Mouse (Mus musculus): ENCODE data around the gene Veph1. TPM values are rescaled to one million over a fixed set of nuclear protein-coding genes. Genes with fewer than 3 reads are reported as not detected.
"Not testable (repeated sequence)": the region's sequence is repeated elsewhere in the genome, so short reads cannot be mapped to it uniquely, and the experiment has no call there.

Gene Veph1
- polyA plus RNA-seq, 1 experiment from 2014 or later, result 11.7 TPM

DNA sequence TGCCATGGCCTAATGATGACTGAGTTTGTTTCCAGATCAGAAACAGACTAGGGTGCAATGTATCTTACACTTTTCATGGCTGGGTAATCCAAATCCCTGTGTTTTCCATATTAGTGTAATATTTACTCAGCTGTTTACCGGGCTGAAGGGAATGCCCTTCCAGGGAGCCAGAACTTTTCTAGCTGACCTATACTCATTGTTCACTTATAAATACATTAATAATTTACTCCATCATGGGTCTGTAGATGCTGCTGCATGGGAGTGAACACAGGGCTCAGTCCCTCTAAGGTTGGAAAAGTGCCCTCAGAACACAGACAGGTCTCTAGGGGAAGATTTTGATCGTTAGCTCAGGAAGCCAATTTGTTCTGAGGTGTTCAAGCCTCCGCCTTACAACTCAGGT is 1.9 kb downstream of the Veph1 start:
- H3K4me3 ChIP-seq, result no peak overlapping the region; the same call in 1 of the 2 replicates
- 69% methylated on average over 3 of the region's 3 CpGs for WGBS
- no peaks in the 10 kb centered on the region for H3K9me3 ChIP-seq
- H3K27ac ChIP-seq (replicated peaks), result no peak overlapping the region
- no peaks in the 10 kb centered on the region for H3K36me3 ChIP-seq
- no peak for ATAC-seq (replicated peaks)
- no peak overlapping the region; the same call in 1 of the 2 replicates for H3K4me2 ChIP-seq (replicated peaks)
- H3K9ac ChIP-seq (replicated peaks), result no peak overlapping the region
- peaks cover 6% of the 10 kb centered on the region for H3K4me1 ChIP-seq
- no peaks in the 10 kb centered on the region for H3K27me3 ChIP-seq

DNA sequence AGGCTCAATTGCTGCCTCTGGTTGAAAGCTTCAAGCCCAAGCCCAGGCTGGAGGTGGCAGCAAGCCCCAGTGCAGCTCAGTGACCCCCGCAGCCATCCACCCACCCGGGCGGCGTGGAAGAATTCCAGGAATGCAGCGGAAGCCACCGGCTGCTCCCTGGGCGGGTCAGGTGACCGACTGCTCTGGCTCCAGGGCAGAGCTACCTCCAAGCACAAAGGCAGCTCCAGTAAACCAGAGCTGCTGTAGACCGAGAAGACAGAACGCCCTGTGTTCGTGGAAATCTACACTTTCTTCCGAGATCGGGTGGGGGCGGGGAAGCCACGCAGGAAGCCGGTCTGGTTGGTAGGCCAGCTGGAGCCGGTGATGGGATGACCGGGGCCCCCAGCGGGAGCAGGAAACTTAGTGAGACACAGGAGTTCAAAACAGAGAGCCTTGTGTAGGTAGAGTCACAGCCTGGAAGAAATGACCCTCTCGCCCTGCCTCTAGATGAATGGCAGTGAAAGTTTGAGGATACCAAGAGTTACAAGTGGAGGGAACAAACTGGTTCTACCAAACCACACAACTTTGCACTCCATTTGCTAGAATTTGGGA is 4.2 kb downstream of the Veph1 start:
- peak; percentile 67 for ATAC-seq (replicated peaks)
- Histone ChIP-seq H3K4me3 (peak overlapping the region; percentile 5; the same call in 1 of the 2 replicates), H3K27me3 (no peaks in the 10 kb centered on the region), H3K9ac (replicated peaks) (no peak overlapping the region), H3K4me1 (peaks cover 6% of the 10 kb centered on the region), H3K27ac (replicated peaks) (no peak overlapping the region), H3K36me3 (no peaks in the 10 kb centered on the region), H3K9me3 (no peaks in the 10 kb centered on the region), H3K4me2 (replicated peaks) (peak overlapping the region; percentile 22)
- 11% methylated on average over 20 of the region's 20 CpGs for WGBS

DNA sequence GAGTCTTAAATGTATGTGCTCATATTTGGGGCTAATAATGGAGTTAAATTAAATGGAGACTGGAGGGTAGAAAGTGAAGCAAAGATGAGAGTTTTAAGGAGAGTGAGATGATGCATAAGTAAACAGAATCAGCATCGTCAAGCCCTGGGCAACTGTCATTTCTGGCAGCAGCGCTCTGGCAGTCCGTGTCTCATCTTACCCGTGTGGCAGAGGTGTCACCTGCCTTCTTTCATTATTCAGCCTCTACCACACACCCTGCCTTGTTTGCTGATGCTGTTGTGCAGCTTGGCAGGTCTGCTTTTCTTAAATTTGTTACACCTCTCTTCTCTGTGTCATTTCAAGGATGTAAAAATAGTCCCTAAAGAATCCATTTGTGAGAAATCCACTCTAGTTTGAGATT is 33.4 kb downstream of the Veph1 start:
- Histone ChIP-seq H3K9me3 (no peaks in the 10 kb centered on the region), H3K27ac (replicated peaks) (no peak overlapping the region), H3K9ac (replicated peaks) (no peak overlapping the region), H3K27me3 (no peaks in the 10 kb centered on the region), H3K36me3 (no peaks in the 10 kb centered on the region), H3K4me1 (no peaks in the 10 kb centered on the region), H3K4me2 (replicated peaks) (no peak overlapping the region), H3K4me3 (no peak overlapping the region)
- WGBS, result 76% methylated on average over 4 of the region's 4 CpGs
- no peak for ATAC-seq (replicated peaks)

DNA sequence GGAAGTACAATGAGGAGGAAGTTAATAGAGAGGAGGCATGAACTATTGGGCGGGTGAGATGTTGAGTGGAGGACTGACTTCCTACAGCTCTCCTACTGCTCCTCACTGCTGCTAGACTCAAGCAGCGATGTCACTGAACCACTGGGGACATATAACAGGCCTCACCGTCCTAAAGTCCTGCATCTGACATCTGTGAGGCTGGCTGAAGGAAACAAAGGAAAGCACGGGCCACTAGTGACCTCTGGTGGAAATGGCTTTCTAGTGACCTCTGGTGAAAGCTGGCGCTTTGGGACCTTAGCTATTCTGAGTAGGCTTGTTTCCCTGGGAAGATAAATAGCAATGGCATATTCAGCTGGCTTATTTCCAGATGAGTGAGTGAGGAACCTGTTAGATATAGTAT is 34.3 kb downstream of the Veph1 start:
- H3K9me3 ChIP-seq, result no peaks in the 10 kb centered on the region
- no peak overlapping the region for H3K27ac ChIP-seq (replicated peaks)
- H3K4me1 ChIP-seq, result no peaks in the 10 kb centered on the region
- 38% methylated on average over 5 of the region's 5 CpGs for WGBS
- H3K9ac ChIP-seq (replicated peaks), result no peak overlapping the region
- no peak overlapping the region for H3K4me2 ChIP-seq (replicated peaks)
- no peak overlapping the region for H3K4me3 ChIP-seq
- no peaks in the 10 kb centered on the region for H3K36me3 ChIP-seq
- no peak for ATAC-seq (replicated peaks)
- H3K27me3 ChIP-seq, result no peaks in the 10 kb centered on the region

DNA sequence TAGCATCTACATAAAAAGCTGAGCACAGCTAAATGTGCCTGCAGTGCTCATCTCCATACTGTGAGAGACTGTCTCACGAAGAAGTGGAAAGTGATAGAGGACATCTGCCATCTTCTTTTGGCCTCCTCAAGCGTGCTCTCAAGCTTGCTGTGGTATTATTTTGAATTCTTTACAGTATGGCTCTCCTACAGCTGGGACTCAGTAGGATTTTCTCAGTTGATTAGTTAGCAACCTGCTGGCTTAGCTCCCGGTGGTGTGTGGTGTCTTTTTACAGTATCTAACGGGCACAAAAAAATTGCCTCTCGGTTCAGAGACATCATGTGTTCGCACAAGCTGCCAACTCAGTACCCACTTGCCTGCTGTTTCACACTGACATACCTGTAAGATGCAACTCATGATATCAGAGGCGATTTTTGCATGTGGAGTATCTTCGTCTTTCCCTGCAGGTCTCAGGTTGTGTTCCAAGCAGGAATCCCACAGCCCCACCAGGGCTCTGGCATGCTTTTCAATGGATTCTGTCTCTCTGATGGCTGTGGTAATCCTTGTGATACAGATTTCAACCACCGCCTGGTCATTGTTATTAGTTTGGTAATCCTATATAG is 42.0 kb downstream of the Veph1 start:
- Histone ChIP-seq H3K36me3 (no peaks in the 10 kb centered on the region), H3K9ac (replicated peaks) (no peak overlapping the region), H3K4me2 (replicated peaks) (no peak overlapping the region), H3K4me3 (no peak overlapping the region), H3K27ac (replicated peaks) (no peak overlapping the region; the same call in 1 of the 2 replicates), H3K4me1 (peaks cover 6% of the 10 kb centered on the region; the same call in 1 of the 2 replicates), H3K9me3 (no peaks in the 10 kb centered on the region), H3K27me3 (no peaks in the 10 kb centered on the region)
- peak; percentile 35; the same call in 1 of the 2 replicates for ATAC-seq (replicated peaks)
- 56% methylated on average over 9 of the region's 9 CpGs for WGBS

DNA sequence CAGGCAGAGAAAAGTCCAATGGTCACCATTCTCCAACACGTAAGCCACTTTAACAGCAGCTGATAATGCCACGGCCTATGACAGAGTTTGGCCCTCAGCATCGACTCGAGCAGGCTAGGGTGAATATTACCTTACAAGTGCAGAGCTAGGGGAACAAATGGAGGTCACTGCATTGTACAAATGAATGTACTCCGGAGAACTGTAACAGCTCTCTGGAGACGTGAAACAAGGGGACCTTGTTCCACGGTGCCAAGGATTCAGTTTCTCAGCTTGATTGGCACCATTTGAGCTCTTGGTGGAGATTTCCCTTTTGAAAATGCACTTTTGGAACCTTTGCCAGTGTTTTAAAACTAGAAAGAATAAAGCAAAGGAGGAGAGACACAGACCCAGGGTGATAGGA is 44.8 kb downstream of the Veph1 start:
- Histone ChIP-seq H3K9ac (replicated peaks) (no peak overlapping the region), H3K27ac (replicated peaks) (peak overlapping the region; percentile 52; the same call in 1 of the 2 replicates), H3K4me1 (peaks cover 6% of the 10 kb centered on the region; the same call in 1 of the 2 replicates), H3K4me3 (no peak overlapping the region), H3K36me3 (no peaks in the 10 kb centered on the region), H3K9me3 (no peaks in the 10 kb centered on the region), H3K27me3 (no peaks in the 10 kb centered on the region), H3K4me2 (replicated peaks) (no peak overlapping the region)
- ATAC-seq (replicated peaks), result 0 out of 2 replicates have a peak, but pooled peaks have one; percentile 38
- WGBS, result 42% methylated on average over 7 of the region's 7 CpGs

DNA sequence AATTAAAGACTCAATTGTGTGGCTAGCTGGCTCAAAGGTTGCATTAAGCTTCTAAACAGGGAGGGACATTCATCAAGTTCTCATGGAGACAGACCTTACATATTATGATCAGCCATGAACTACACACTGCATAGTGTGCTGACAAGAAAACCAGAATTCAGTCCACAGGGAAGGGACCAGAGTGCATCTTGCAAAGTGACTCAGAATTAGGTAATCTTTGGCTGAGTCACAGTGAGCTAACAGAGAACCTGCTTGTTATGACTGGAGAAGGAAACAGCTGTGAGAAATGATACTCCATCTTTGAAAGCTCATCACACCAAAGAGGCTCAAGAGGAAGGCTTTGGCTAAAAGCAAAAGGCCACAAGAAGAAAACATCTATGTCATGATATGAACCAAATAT is 56.2 kb downstream of the Veph1 start:
- Histone ChIP-seq H3K27me3 (no peaks in the 10 kb centered on the region), H3K4me2 (replicated peaks) (no peak overlapping the region), H3K36me3 (no peaks in the 10 kb centered on the region), H3K27ac (replicated peaks) (no peak overlapping the region), H3K4me3 (no peak overlapping the region), H3K9me3 (no peaks in the 10 kb centered on the region), H3K9ac (replicated peaks) (no peak overlapping the region), H3K4me1 (no peaks in the 10 kb centered on the region)
- no peak for ATAC-seq (replicated peaks)

DNA sequence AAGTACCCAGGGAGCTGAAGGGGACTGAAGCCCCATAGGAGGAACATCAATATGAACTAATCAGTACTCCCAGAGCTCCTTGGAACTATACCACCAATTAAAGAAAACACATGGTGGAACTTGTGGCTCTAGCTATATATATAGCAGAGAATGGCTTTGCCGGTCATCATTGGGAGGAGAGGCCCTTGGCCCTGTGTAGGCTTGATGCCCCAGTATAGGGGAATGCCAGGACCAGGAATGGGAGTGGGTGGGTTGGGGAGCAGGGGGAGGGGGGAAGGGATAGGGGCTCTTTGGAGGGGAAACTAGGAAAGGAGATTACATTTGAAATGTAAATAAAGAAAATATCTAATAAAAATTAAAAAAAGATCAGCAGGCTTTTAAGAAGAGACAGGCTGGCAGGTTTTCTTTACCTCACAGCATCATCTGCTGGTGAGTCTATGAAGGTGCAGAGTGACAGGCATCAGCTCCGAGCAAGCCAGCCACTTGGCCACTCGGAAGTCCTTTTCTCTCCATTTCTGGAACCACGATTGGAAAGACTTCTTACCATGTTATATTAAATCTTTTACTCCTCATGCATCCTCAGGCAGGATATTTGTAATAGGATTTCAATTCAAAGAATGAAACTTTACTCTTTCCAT is 60.3 kb downstream of the Veph1 start:
- peak; percentile 78 for ATAC-seq (replicated peaks)

DNA sequence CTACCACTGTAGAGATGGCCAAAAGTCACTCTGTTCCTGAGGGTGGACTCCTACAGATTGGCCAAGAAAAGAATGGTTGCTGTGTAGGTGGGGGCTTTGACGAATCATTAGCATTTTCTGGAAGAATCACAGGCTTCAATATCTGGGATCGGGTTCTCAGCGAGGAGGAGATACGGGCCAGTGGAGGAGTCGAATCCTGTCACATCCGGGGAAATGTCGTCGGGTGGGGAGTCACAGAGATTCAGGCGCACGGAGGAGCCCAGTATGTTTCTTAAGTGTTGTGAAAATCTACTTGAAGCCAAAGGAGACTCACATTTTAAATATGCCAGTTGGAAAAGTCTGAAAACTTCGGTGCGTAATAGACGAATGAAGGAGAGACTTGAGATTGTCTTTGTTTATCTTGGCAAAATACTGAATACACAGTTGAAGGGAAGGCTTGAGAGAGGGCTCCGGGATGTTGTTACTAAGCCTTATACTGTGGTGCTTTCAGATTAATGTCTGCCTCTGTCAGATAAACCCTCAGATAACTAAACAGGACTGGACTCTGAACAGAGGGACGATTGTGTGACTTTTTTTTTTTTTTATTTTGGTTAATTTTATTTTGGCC is 71.6 kb downstream of the Veph1 start:
- H3K4me2 ChIP-seq (replicated peaks), result no peak overlapping the region
- H3K4me3 ChIP-seq, result no peak overlapping the region
- peaks cover 6% of the 10 kb centered on the region for H3K4me1 ChIP-seq
- H3K36me3 ChIP-seq, result no peaks in the 10 kb centered on the region
- H3K9ac ChIP-seq (replicated peaks), result no peak overlapping the region
- 89% methylated on average over 15 of the region's 15 CpGs for WGBS
- ATAC-seq (replicated peaks), result no peak
- H3K9me3 ChIP-seq, result no peaks in the 10 kb centered on the region
- H3K27me3 ChIP-seq, result no peaks in the 10 kb centered on the region
- H3K27ac ChIP-seq (replicated peaks), result no peak overlapping the region

More for the DNA sequence above, 60.3 kb downstream of the Veph1 start:
- WGBS, result 37% methylated on average over 4 of the region's 4 CpGs
- not testable (repeated sequence) for H3K4me2 ChIP-seq (replicated peaks); H3K4me3 ChIP-seq; H3K9ac ChIP-seq (replicated peaks); H3K9me3 ChIP-seq; H3K27ac ChIP-seq (replicated peaks); H3K27me3 ChIP-seq; H3K36me3 ChIP-seq; H3K4me1 ChIP-seq

DNA sequence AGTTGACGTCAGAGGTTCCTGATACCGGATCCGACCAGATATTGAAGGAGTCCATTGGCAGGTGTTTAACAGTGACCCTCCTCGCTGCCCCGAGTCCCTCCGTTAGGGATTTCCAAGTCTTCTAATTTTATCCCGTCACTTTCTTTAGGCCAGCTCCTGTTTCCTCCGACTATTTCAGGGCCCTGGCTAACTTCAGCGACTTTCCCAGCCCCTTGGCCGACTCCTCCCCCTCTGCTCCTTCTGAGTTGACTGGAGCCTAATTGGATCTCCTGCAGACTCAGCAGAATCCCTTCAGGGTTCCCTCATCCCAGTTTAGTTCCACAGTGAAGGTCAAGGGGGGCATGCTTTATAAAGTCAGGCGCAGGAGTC is 75.4 kb downstream of the Veph1 start:
- no peaks in the 10 kb centered on the region for H3K27me3 ChIP-seq
- peak overlapping the region; percentile 62 for H3K9ac ChIP-seq (replicated peaks)
- peak overlapping the region; percentile 87 for H3K4me2 ChIP-seq (replicated peaks)
- H3K4me1 ChIP-seq, result peaks cover 6% of the 10 kb centered on the region
- no peak overlapping the region for H3K27ac ChIP-seq (replicated peaks)
- peak overlapping the region; percentile 53 for H3K4me3 ChIP-seq
- WGBS, result under 1% methylated on average over 11 of the region's 11 CpGs
- no peaks in the 10 kb centered on the region for H3K9me3 ChIP-seq
- no peaks in the 10 kb centered on the region for H3K36me3 ChIP-seq
- peak; percentile 58 for ATAC-seq (replicated peaks)

DNA sequence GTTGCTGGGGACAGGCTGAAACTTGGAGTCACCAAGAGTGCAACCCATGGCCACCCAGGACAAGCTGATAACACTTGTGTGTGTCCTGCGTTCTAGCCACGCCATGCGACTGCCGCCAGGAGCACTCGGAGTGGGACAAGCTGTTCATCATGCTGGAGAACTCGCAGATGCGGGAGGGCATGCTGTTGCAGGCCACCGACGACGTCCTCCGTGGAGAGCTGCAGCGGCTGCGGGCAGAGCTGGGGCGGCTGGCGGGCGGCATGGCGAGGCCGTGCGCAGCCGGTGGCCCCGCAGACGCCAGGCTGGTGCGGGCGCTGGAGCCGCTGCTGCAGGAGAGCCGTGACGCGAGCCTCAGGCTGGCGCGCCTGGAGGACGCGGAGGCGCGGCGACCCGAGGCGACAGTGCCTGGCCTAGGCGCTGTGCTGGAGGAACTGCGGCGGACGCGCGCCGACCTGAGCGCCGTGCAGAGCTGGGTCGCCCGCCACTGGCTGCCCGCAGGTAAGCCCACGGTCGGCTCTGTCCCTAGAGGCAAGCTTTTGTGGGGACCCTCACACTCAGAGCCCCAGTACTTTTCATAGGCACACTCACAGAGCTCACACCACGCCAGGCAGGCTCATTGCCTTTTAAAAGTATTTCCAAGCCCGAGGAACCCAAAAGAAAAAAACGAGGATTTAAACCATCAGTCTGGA is 75.9 kb downstream of the Veph1 start:
- no peaks in the 10 kb centered on the region for H3K36me3 ChIP-seq
- no peaks in the 10 kb centered on the region for H3K9me3 ChIP-seq
- peak; percentile 92 for ATAC-seq (replicated peaks)
- peak overlapping the region; percentile 87 for H3K4me2 ChIP-seq (replicated peaks)
- under 1% methylated on average over 54 of the region's 54 CpGs for WGBS
- peak overlapping the region; percentile 53 for H3K4me3 ChIP-seq
- peak overlapping the region; percentile 24 for H3K27ac ChIP-seq (replicated peaks)
- H3K27me3 ChIP-seq, result no peaks in the 10 kb centered on the region
- peaks cover 6% of the 10 kb centered on the region for H3K4me1 ChIP-seq
- peak overlapping the region; percentile 62 for H3K9ac ChIP-seq (replicated peaks)

Data from forebrain, embryonic 15.5 days (tissue).